Mouse (Mus musculus) cortical plate, adult 2 months (tissue): ENCODE results near the gene Gm9817.

Experiments
- CTCF ChIP-seq: fragments of 200-500 bp; IDR thresholded peaks from 2 replicates; pipeline ENCODE4 v1.5.1; 2011; ENCODE audit warnings: mild to moderate bottlenecking, control low read depth, low read length; ENCODE audit not compliant: insufficient read depth; ENCODE audit errors: extremely low read depth
- POLR2A ChIP-seq: fragments of 200-500 bp; IDR thresholded peaks from 2 replicates; pipeline ENCODE4 v1.6.1; 2011; ENCODE audit warnings: mild to moderate bottlenecking, low read length, control low read depth; ENCODE audit not compliant: insufficient read depth; ENCODE audit errors: extremely low read depth

- TF ChIP-seq POLR2A (no peak), CTCF (no peak)
Observed at GRCm38 (mm10) chr13:45036417-45036816, 42.1 kb upstream of the Gm9817 start.
